Mouse (Mus musculus): Measurements from ENCODE around the gene Dph1. TPM values are rescaled to one million over a fixed set of nuclear protein-coding genes. Genes with fewer than 3 reads are reported as not detected.
A peak's percentile ranks its signal among the peaks of the same experiment; 100 is the strongest.

Gene Dph1
- polyA plus RNA-seq, 1 experiment from 2014 or later, result 21.1 TPM

DNA sequence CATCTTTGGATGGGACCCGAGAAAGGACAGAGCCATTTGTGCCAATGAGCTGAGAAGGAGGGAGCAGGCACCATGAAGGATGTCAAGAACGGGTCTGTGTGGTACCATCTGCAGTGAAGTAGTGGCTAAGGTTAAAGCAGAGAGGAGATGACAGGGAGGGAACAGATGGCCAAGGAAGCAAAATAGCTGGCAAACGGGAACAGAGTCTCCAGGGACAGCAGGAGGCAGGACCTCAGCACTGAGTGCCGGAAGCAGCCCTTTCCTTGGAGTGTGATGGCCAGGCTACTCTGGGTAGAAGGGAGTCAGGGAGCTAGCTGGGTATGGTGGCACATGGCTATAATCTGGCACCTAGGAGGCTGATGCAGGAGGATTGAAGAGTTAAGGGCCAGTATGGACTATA, 7.8 kb upstream of the Dph1 start:
- H3K27ac ChIP-seq (ENCODE audit: low read depth, low read length), result no peak overlapping the region
- no peak overlapping the region for H3K4me3 ChIP-seq (ENCODE audit: low read depth, low read length)
- DNase-seq (ENCODE audit: low spot score), result no peak
- no peak for ATAC-seq (ENCODE audit: insufficient read depth, low FRiP score, low TSS enrichment)
- no peaks in the 10 kb centered on the region for H3K36me3 ChIP-seq (ENCODE audit: control insufficient read depth, insufficient read depth, low read length)
- H3K4me1 ChIP-seq (ENCODE audit: control insufficient read depth, insufficient read depth, low read length), result peaks cover 23% of the 10 kb centered on the region
- H3K9me3 ChIP-seq (ENCODE audit: control insufficient read depth, low read length), result no peaks in the 10 kb centered on the region
- H3K4me2 ChIP-seq (ENCODE audit: low read depth), result no peak overlapping the region
- WGBS, result 39% methylated on average over 4 of the region's 4 CpGs
- H3K27me3 ChIP-seq (ENCODE audit: control insufficient read depth, insufficient read depth, low read length), result peaks cover 35% of the 10 kb centered on the region
- H3K9ac ChIP-seq (ENCODE audit: low read length), result no peak overlapping the region

DNA sequence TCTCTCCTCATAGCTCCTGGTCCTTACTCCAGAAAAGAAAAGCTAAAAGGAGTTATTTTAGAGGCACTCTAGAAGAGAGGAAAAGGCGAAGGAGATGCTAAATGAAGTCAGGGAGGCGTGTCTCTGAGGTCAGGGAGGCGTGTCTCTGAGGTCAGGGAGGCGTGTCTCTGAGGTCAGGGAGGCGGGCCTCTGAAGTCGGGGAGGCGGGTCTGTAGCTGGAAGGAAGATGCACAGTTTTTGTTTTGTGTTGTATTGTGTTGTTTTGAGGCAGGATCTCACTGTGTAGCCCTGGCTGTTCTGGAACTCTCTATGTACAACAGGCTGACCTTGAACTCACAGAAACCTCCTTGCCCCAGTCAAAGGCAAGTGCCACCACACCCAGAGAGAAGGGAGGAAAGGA, 6.9 kb upstream of the Dph1 start:
- Histone ChIP-seq H3K36me3 (ENCODE audit: control insufficient read depth, insufficient read depth, low read length) (no peaks in the 10 kb centered on the region), H3K4me1 (ENCODE audit: control insufficient read depth, insufficient read depth, low read length) (peaks cover 29% of the 10 kb centered on the region), H3K27ac (ENCODE audit: low read depth, low read length) (no peak overlapping the region), H3K9me3 (ENCODE audit: control insufficient read depth, low read length) (no peaks in the 10 kb centered on the region), H3K9ac (ENCODE audit: low read length) (no peak overlapping the region), H3K27me3 (ENCODE audit: control insufficient read depth, insufficient read depth, low read length) (peaks cover 43% of the 10 kb centered on the region), H3K4me3 (ENCODE audit: low read depth, low read length) (no peak overlapping the region), H3K4me2 (ENCODE audit: low read depth) (no peak overlapping the region)
- ATAC-seq (ENCODE audit: insufficient read depth, low FRiP score, low TSS enrichment) (no peak), DNase-seq (ENCODE audit: low spot score) (no peak)
- 26% methylated on average over 7 of the region's 7 CpGs for WGBS

DNA sequence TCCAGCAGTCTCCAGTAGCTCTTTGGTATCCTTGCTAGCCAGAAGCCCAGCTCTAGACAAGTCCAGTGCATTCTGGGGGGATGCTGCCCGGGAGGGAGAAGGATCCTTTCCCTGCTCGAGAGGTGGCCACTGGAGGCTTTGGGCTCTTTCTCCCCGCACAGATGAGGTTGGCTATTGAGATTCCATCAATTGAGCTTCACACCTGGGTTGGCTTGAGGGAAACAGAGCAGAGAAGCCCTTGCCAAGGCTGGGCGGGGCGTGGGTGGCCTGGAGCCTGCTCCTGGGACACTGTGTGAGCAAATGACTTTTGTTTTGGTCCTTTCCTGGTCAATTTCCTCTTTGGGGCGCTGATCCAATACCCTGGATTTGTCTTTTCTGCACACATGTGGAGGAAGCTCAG, 5.1 kb upstream of the Dph1 start:
- Histone ChIP-seq H3K4me2 (ENCODE audit: low read depth) (peak overlapping the region; percentile 24; the same call in 1 of the 2 replicates), H3K27ac (ENCODE audit: low read depth, low read length) (no peak overlapping the region), H3K9me3 (ENCODE audit: control insufficient read depth, low read length) (no peaks in the 10 kb centered on the region), H3K9ac (ENCODE audit: low read length) (no peak overlapping the region), H3K4me3 (ENCODE audit: low read depth, low read length) (no peak overlapping the region), H3K27me3 (ENCODE audit: control insufficient read depth, insufficient read depth, low read length) (peaks cover 56% of the 10 kb centered on the region), H3K36me3 (ENCODE audit: control insufficient read depth, insufficient read depth, low read length) (no peaks in the 10 kb centered on the region), H3K4me1 (ENCODE audit: control insufficient read depth, insufficient read depth, low read length) (peaks cover 23% of the 10 kb centered on the region; the same call in 1 of the 2 replicates)
- 50% methylated on average over 6 of the region's 6 CpGs for WGBS
- DNase-seq (ENCODE audit: low spot score) (no peak), ATAC-seq (ENCODE audit: insufficient read depth, low FRiP score, low TSS enrichment) (no peak)

DNA sequence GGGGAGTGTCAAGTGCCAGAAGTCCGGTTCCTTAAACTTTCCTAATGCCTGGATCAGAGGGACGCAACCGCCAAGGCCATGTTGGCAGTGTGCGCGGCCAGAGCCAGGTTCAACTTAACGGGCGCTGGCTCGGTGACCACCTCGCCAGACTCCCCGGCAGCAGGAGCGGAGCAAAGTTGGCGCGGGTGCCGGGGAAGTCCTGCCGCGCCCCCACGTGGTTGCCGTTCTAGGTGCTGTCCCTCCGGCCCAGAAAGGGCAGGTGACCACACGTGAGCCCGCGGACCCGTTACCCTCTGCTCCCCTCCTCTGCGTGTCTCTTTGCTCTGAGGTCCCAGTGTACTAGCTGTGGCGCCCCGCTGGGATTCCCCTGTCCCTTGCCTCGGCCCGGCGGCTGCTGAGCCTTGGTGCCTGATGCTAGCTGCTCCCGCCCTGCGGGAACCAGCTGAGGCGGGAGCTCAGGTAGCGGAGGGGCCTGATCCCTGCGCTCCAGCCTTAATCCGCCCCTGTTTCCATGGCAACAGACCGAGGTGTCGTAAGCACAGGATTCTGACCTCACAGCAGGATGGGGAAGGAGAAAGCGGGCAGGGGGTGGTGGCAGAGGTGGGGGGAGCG, 3.9 kb upstream of the Dph1 start:
- ATAC-seq (ENCODE audit: insufficient read depth, low FRiP score, low TSS enrichment) (no peak), DNase-seq (ENCODE audit: low spot score) (peak; percentile 55)
- Histone ChIP-seq H3K27ac (ENCODE audit: low read depth, low read length) (no peak overlapping the region), H3K27me3 (ENCODE audit: control insufficient read depth, insufficient read depth, low read length) (peaks cover 58% of the 10 kb centered on the region), H3K4me1 (ENCODE audit: control insufficient read depth, insufficient read depth, low read length) (peaks cover 21% of the 10 kb centered on the region; the same call in 1 of the 2 replicates), H3K9ac (ENCODE audit: low read length) (peak overlapping the region; percentile 0; the same call in 1 of the 2 replicates), H3K9me3 (ENCODE audit: control insufficient read depth, low read length) (no peaks in the 10 kb centered on the region), H3K4me2 (ENCODE audit: low read depth) (peak overlapping the region; percentile 69), H3K36me3 (ENCODE audit: control insufficient read depth, insufficient read depth, low read length) (no peaks in the 10 kb centered on the region), H3K4me3 (ENCODE audit: low read depth, low read length) (peak overlapping the region; percentile 43)
- WGBS, result under 1% methylated on average over 39 of the region's 39 CpGs

DNA sequence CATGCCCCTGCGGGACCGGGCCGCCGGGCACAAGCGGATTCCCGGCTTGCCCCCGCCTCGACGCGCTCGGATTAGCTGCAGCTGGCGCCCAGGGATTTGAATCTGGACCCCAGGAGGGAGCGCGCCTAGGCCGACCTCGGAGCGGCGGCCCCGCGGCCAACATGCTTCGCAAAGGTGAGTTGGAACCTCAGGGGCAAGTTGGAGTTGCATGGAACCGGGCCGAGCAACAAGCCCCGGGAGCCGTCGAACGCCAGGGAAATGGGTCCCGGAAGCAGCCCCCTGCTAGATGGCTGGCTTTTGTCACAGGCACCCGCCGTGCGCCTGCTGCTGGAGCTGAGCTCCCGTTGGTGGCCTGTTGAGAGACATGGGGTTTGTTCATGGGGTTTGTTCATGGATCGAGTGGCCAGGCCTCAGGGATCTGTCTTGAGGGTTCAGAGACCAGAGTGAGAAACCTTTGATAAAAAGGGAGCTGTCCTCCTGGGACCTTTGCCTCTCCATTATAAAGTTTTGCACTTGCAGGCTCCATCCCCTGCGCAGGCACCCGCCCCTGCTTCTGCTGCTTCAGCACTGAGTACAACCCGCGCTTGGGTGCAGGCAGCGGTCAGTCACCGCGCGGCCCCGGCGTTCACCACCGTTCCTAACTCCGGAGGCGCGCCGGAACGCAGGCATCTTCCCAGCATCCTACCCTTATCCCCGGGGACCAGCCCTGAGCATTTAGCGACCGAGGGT, 3.2 kb upstream of the Dph1 start:
- H3K27me3 ChIP-seq (ENCODE audit: control insufficient read depth, insufficient read depth, low read length), result peaks cover 58% of the 10 kb centered on the region

DNA sequence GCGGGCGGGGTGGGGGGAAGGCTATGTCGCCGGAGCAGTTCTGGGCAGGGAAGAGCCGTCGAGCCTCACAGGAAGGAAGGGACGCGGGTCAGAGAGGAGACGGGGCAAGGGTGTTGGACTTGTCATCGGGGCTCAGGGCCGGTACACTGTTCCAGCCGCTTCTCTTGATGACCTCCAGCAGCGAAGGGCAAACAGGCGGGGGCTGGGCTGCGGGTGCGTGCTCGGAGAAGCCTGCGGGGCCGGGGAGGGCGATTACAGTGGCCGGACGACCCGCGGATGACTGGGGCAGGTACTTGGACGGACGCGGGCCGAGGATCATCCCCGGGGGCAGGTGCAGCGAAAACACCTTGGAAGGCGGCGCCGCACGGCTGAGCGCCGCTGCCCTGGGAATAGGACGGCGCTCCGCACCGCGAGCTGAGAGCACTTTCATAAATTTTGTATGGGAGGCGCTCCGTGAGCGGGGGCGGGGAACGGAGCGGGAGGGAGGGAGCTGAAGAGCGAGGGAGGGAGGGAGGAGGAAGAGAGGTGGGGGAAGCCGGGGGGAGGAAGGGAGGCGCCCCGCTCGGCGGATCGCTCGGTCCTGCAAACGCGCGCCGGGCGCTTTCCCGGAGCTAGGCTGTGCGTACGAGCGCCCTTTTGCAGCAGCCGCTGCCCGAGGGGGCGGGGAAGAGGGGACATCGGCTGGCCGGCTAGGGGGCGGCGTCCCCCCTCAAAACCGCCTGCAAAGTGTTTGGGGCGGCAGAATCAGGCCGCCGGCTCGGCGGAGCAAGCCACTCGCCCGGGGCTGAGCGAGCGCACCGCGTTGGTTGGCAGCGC, 2.4 kb upstream of the Dph1 start, which contains the start of gene Rtn4rl1:
Gene Rtn4rl1 (plus strand): TSS at position 528 of the 816 bp plus-strand sequence.
- Histone ChIP-seq H3K4me1 (ENCODE audit: control insufficient read depth, insufficient read depth, low read length) (peaks cover 25% of the 10 kb centered on the region), H3K27ac (ENCODE audit: low read depth, low read length) (no peak within 1 kb of the TSS)
- no peak for ATAC-seq (ENCODE audit: insufficient read depth, low FRiP score, low TSS enrichment)

More for the DNA sequence above, 3.2 kb upstream of the Dph1 start:
- WGBS, result under 1% methylated on average over 52 of the region's 52 CpGs
- ATAC-seq (ENCODE audit: insufficient read depth, low FRiP score, low TSS enrichment) (no peak), DNase-seq (ENCODE audit: low spot score) (peak; percentile 35)
- no peak overlapping the region for H3K27ac ChIP-seq (ENCODE audit: low read depth, low read length)
- H3K4me2 ChIP-seq (ENCODE audit: low read depth), result peak overlapping the region; percentile 69
- peaks cover 25% of the 10 kb centered on the region for H3K4me1 ChIP-seq (ENCODE audit: control insufficient read depth, insufficient read depth, low read length)
- peak overlapping the region; percentile 43 for H3K4me3 ChIP-seq (ENCODE audit: low read depth, low read length)
- H3K36me3 ChIP-seq (ENCODE audit: control insufficient read depth, insufficient read depth, low read length), result no peaks in the 10 kb centered on the region
- no peaks in the 10 kb centered on the region for H3K9me3 ChIP-seq (ENCODE audit: control insufficient read depth, low read length)
- peak overlapping the region; percentile 47 for H3K9ac ChIP-seq (ENCODE audit: low read length)

DNA sequence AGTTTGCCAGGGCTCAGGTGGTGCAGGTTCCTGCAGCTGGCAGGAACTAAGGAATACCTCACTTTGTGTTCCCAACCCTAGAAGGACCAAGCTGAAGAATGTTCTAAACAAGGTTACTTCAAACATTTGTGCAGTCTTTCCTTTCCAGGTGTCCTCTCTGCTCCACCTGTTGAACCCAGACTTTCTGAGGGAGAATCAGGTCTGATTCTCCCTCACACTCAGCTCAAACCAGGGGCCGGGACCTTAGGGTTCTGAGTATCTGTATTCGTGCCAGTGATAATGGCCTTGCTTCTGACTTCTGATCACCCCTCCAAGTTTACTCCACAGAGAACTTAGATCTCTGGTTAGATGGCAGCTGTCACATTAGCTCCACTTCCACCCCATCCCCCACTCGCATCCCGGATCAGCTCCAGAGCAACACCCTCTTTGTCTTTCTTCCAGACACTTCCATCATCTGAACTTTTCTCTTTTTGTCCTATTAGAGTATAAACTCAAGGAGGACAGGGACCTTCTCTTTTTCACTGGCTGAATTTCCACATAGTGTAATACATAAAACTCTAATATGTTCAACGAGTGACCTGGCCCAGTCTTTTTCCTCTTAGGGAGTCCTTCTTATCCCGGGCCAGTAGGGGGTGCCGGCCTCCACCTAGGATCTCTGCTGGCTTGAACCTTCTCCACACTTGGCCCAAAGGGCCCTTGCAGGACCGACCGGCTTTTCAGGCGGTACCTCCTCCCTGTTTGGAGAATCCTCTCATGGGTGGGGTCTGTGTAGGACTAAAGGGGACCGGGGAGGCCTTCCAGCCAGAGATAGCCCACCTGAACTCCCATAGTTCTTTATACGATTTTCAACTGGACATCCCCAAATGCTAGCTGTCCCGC, 1.5 kb upstream of the Dph1 start:
- WGBS, result 25% methylated on average over 13 of the region's 13 CpGs
- no peak overlapping the region for H3K9ac ChIP-seq (ENCODE audit: low read length)
- no peaks in the 10 kb centered on the region for H3K9me3 ChIP-seq (ENCODE audit: control insufficient read depth, low read length)
- ATAC-seq (ENCODE audit: insufficient read depth, low FRiP score, low TSS enrichment), result no peak
- H3K4me3 ChIP-seq (ENCODE audit: low read depth, low read length), result 0 out of 2 replicates have a peak overlapping the region, but pooled peaks have one; percentile 2
- no peaks in the 10 kb centered on the region for H3K36me3 ChIP-seq (ENCODE audit: control insufficient read depth, insufficient read depth, low read length)
- H3K27ac ChIP-seq (ENCODE audit: low read depth, low read length), result no peak overlapping the region
- H3K27me3 ChIP-seq (ENCODE audit: control insufficient read depth, insufficient read depth, low read length), result peaks cover 58% of the 10 kb centered on the region
- DNase-seq (ENCODE audit: low spot score), result peak; percentile 74
- peaks cover 25% of the 10 kb centered on the region for H3K4me1 ChIP-seq (ENCODE audit: control insufficient read depth, insufficient read depth, low read length)
- H3K4me2 ChIP-seq (ENCODE audit: low read depth), result peak overlapping the region; percentile 69

More for the DNA sequence above, 2.4 kb upstream of the Dph1 start, which contains the start of gene Rtn4rl1:
- Histone ChIP-seq H3K9me3 (ENCODE audit: control insufficient read depth, low read length) (no peaks in the 10 kb centered on the region), H3K36me3 (ENCODE audit: control insufficient read depth, insufficient read depth, low read length) (no peaks in the 10 kb centered on the region), H3K27me3 (ENCODE audit: control insufficient read depth, insufficient read depth, low read length) (peaks cover 58% of the 10 kb centered on the region), H3K4me2 (ENCODE audit: low read depth) (peak within 1 kb of the TSS; percentile 69), H3K4me3 (ENCODE audit: low read depth, low read length) (peak within 1 kb of the TSS; percentile 43), H3K9ac (ENCODE audit: low read length) (peak within 1 kb of the TSS; percentile 47)
- under 1% methylated on average over 74 of the region's 84 CpGs for WGBS
- DNase-seq (ENCODE audit: low spot score), result peak; percentile 52

DNA sequence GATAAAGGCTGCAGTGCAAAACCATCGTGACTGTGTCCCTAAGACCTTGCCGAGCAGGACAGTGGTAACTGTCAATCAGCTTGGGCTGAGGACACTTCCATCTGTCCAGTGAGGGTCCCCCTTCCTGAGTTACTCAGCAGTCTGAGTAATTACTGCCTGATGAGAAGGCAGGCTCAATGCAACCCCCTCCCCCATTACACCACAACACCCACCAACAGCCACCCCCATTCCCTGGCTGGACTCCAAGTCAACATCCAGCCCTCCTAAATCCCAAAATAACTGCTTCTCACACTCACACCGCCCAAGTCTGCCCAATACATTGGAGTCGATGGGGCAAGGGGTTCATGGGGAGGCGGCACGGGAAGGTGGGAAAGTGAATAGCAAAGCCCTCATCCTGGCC, 800 bp upstream of the Dph1 start:
- DNase-seq (ENCODE audit: low spot score) (no peak), ATAC-seq (ENCODE audit: insufficient read depth, low FRiP score, low TSS enrichment) (no peak)
- no peak overlapping the region for H3K9ac ChIP-seq (ENCODE audit: low read length)
- H3K27me3 ChIP-seq (ENCODE audit: control insufficient read depth, insufficient read depth, low read length), result peaks cover 53% of the 10 kb centered on the region
- no peaks in the 10 kb centered on the region for H3K9me3 ChIP-seq (ENCODE audit: control insufficient read depth, low read length)
- no peak overlapping the region for H3K4me3 ChIP-seq (ENCODE audit: low read depth, low read length)
- no peaks in the 10 kb centered on the region for H3K36me3 ChIP-seq (ENCODE audit: control insufficient read depth, insufficient read depth, low read length)
- H3K4me2 ChIP-seq (ENCODE audit: low read depth), result no peak overlapping the region
- 73% methylated on average over 6 of the region's 6 CpGs for WGBS
- H3K4me1 ChIP-seq (ENCODE audit: control insufficient read depth, insufficient read depth, low read length), result peaks cover 25% of the 10 kb centered on the region
- H3K27ac ChIP-seq (ENCODE audit: low read depth, low read length), result no peak overlapping the region

Data from neural tube, embryonic 11.5 days (tissue).